Mouse (Mus musculus) CD4-positive, CD25-positive, alpha-beta regulatory T cell, adult 4 months (primary cell): ENCODE measurements around the gene Rbms3. TPM values are rescaled to one million over a fixed set of nuclear protein-coding genes. Genes with fewer than 3 reads are reported as not detected.

Source experiments
- ATAC-seq: one replicate; pipeline ENCODE4 v1.8.0; 2017
- polyA plus RNA-seq, 2 experiments: library from polyadenylated mRNA; unstranded; fragments of 100-300 nt; shearing (Covaris generic); gene quantifications; one replicate each; pipeline ENCODE4 v1.2.1; 2017

Rbms3 gene
- polyA plus RNA-seq, 2 experiments from 2014 or later, result 0.07 TPM; not detected in 1

DNA sequence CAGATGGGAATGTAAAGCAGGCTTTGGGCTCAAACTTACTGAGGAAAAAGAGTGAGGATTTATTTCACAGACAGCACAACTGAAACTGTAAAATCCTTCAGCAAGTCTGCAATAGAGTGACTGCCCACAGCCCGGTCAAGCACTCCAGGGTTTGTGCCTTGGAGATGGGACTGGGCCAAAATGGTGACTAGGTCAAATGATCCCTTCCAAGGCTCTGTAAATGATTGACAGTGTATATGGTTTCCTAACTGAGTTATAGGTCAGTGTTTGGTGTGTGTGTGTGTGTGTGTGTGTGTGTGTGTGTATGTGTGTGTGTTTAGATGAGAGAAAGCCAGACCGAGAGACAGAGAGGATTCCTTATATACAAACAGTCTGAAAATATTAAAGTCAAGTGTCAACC, 673.6 kb downstream of the Rbms3 start:
- no peak for ATAC-seq

DNA sequence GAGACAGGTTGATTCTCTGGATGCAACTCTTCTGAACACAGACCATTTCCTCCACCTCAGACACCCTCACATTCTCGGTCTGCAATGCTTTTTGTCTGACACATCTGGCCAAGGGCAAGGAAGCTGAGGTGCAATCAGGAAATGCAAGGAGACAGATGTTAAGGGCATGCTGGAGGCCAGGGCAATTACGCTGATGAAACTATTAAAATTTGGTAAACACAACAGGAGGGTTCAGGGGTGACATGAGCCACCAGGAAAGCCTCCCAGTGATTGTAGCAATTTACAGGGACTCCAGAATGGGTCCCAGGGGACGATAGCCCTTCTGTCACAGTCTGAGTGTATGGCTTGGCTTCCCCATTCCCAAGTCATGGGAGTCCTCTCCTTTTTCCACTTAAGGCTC, 681.5 kb downstream of the Rbms3 start:
- ATAC-seq, result no peak

DNA sequence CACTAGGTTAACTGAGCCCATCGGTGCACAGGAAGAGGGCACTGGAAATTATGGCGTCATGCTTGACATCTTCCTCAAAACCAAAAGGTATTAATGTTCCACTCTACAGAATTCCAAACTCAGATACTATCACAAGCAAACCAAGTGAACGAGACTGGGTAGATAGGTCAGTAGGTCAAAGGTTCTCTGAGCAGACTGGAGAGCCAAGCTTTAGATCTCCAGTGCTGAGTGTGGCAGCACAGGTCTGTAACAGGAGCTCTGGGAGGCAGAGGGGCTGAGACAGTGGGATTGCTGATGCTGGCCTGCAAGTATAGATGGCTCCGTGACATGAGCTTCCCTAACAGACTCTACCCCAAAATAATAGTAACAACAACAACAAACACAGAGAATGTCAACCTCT, 682.3 kb downstream of the Rbms3 start:
- no peak for ATAC-seq

DNA sequence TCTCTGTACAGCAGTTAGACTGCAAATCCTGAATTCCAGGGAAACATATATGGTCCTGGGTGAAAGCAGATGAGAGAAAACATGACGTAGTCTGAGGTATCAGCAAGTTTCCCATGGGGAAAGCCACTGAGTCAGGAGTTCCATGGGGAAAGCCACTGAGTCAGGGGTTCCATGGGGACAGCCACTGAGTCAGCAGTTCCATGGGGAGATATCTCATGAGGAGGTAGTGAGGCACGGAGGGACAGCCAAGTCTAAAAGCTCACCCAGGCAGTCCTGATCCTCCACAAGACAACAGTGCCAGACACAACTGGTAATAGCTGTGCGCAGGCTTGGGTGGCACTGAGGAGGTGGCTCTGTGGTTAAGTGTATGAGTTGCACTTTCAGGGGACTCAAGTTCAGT, 682.9 kb downstream of the Rbms3 start:
- no peak for ATAC-seq

DNA sequence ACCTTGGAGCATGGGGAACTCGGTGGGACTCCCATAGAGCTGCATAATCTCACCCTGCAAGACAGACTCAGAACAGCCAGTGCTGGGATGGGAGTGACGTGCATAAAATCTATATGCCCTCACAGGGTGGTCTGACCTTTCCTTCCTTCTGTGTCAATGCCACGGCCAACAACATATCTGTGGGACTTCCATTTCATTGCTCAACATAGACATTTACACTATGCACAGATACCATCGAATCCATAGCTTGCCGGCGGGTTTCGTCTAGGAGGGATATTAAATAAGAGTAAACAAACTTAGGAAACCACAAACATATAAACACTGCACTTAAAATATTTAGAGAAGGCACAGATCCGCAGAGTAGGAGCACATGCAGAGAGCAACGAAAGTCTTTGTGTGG, 684.0 kb downstream of the Rbms3 start:
- ATAC-seq, result no peak

DNA sequence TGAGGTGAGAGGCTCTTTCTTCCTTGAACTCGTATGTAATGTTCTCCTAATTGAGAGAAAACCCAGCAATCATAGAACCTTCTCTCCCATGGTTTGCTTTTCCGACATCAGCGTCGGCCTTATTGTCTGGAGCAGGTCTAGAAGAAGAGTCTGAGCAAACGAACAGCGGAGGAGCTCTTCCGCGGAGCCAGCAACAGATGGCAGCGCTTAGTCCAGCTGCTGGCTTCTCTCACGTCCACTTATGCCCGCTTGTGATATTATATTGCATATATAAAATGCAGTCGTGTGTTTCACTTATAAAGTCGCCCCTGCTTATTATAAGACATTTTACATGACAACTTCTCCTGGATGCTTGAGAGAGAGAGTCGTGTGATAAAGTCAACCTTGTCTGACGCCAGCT, 685.8 kb downstream of the Rbms3 start:
- no peak for ATAC-seq

DNA sequence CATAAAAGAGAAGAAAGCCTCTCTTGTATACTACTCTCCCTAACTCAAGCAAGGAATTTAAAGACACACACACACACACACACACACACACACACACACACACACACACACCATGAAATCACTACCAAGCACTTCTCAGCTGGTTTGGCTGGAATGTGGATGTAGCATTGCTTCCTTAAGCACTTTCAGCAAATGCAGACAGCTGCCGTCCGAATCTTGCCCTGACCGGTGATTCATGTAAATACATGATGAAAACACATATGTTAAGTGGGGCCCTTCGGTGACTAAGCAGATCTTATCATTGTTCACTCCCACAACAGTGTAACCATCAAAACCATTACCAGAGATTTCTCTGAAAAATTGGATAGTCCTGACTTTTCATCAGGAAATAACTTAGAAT, 688.6 kb downstream of the Rbms3 start:
- no peak for ATAC-seq

DNA sequence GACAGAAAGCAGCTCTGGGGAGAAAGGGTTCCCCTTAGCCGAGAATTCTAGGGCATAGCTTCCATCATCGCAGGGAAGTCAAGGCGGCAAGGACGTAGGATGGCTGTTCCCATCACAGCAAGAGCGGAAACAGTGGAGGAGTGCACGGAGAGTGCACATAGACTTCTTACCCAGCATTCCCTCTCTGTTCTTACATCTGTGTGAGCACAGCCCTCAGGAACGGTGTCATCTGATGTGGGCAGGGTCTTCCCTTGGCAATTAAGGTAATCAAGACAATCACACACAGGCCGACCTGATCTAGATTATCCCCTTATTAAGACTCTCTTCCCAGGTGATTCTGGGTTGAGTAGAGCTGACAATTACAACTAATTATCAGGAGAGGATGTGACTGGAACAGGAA, 689.0 kb downstream of the Rbms3 start:
- ATAC-seq, result no peak

DNA sequence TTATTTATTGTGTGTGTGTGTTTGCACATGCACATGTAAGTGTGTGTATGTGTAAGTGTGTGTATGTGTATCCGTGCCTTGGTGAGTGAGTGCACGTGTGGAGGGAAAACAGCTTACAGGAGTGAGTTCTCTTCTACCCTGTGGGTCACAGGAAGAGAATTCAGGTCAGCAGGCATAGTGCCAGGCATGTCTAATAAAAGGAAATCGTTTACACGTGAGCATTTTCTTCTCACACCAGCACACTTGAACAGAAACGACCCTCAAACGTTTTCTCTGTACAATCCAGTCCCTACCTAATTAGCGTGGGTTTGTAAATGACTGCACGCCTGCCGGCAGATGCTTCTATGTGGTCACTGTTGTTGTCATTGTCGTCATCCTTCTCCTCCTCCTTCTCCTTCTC, 701.4 kb downstream of the Rbms3 start:
- no peak for ATAC-seq

DNA sequence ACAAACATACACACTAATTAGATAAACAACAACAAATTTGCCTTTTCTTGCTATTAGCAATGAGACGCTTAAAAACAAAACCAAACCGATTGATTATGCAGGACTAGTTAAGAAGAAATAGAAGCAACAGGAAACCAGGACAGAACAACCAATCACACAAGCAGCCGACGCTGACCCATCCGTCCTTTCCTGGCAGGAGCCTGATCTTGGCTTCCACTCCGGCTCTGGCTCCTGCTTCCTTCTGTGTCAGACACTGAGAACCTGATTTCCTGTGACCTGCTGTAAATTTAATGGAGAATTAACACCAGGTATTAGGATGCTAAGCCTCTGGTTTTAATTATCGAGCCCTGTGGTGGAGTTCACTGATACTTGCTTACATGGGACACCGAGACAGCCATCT, 706.6 kb downstream of the Rbms3 start:
- no peak for ATAC-seq

DNA sequence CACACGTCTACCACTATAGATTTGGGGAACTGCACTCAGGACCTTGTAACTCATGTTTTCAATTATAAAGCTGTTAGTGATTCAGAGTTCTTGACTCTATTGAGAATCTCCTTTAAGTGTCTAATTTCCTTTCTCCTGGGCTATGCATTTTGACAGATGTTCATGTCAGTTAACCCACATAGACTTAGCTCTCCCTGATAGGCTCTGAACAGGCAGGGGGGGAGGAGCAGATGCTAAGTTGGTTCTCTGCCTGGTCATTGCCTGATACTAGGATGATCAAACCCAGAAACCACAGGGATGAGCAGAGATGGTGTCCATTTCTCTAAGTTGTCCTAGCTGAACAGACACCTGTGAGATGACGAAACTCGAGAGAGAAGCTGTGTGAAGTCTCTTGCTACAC, 707.2 kb downstream of the Rbms3 start:
- ATAC-seq, result no peak

DNA sequence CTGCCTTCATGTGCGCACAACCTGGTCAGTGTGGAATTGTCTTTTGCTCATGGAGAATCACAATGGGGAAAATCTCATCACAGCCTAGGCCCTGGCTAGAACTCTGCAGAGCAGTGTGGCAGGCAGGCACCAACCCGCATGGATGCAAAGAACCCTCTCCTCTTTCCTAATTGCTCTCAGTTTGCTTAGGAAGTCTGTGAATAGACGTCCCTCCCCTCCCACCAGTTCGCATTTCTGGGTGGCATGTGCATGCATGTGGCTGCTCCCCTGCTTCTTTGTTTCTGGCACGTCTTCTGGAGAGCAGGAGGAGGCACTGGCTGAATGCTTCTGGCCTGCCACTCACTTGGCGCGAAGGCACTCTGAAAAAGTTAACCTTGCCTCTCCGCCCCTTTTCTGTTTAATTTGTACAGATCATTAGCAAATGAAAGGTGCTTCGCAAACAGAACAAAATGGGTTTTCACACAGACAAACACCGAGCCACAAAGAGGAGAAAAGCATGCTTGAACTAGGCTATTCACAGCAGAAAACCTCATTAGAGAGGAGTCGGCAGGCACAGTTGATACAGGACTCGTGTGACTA, 710.2 kb downstream of the Rbms3 start:
- no peak for ATAC-seq

DNA sequence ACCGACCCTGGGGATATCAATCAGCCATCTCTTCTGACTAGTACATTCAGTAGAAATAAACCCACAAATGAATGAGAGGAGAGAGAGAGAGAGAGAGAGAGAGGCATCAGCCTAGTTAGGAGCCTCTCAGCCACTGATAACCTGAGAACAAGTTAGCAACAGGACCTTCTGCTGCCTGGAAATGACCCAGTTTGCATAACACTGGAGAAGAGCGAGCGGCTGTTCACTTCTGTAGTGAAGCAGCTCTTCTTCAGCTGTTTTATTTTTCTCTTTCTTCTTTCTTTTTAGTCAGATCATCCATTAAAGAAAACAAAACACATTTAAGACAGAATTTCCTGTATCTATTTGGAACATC, 717.2 kb downstream of the Rbms3 start:
- no peak for ATAC-seq

DNA sequence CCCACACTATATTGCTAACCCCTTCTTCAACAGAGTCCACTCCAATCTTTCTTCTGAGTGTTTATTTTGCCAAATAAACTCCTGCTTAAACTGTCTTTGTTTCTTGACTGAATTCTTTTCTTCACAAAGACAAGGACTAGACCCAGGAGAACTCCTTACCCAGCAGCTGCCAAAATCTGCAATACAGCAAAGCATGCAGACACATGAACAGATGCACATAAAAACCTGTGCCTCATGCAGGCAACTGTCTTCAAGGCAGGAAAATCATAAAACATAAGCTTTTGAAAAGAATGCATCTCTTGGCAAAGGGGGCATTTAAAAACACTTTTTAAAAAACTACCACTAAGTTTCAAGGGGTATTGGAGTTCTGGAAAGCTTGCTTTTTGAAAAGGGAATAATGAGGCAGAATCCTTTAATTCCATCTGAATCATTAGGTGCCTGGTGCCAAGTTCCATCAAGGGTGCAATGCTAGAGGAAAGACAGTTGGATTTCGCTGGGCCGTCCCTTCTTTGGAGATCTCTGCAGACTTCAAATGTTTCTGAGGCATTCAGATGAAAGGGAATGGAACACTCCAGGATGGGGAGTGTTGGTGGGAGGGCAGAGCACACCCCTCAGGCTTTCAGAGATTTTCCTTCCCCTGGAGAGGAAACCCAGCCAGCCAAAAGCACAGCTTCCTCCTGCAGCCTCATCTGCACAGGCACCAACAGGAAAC, 717.8 kb downstream of the Rbms3 start:
- no peak for ATAC-seq

DNA sequence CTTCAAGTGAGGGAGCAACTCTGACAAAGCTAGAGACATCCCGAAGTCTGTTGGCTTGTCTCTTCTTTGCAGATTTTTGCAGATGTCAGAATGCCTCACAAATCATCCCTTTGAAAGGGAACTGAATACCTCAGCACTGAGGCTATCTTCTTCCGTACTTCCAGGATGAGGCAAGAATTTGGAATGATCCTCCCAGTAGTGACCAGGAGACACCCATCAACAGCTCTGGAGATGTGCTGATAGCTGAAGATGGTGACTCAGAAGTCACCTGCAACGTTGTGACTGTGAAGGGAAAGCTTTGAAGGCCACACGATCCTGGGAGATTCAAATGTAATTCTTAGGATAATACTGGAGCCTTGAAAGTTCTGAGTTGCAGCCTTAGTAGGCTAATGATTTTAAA, 720.2 kb downstream of the Rbms3 start:
- ATAC-seq, result no peak

DNA sequence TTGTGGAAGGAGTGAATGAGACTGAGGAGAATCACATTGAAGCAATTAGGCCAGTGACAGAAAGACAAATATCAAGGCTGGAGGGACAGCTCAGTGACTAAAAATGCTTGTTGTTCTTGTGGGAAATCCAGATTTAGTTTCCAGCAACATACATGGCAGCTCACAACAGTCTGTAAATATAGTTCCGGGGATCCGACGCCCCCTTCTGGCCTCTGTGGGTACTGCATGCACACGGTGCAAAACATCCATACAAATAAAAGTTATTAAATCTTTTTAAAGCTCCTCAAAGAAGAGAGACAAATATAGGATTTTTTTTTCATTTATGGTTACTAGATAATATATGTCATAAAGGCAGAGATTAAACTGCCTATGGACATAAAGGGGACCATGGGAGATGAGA, 722.8 kb downstream of the Rbms3 start:
- ATAC-seq, result no peak

DNA sequence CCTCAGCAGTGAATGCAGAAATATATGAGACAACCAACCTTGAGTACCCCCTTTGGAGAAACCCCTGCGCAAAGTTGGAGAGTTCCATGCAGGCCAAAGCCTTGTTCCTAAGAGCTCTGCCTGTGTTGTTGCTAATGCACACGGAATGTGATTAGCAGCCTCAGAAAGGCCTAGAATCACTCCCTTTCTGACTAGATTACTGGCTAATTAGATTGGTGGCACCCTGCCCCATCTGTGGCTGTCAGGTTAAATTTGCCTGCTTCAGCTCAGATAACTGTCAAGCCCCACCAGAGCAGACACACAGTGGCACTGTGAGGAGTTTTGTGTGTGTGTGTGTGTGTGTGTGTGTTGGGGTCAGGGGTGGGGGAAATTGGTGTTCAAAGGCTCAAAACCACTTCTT, 724.1 kb downstream of the Rbms3 start:
- no peak for ATAC-seq

DNA sequence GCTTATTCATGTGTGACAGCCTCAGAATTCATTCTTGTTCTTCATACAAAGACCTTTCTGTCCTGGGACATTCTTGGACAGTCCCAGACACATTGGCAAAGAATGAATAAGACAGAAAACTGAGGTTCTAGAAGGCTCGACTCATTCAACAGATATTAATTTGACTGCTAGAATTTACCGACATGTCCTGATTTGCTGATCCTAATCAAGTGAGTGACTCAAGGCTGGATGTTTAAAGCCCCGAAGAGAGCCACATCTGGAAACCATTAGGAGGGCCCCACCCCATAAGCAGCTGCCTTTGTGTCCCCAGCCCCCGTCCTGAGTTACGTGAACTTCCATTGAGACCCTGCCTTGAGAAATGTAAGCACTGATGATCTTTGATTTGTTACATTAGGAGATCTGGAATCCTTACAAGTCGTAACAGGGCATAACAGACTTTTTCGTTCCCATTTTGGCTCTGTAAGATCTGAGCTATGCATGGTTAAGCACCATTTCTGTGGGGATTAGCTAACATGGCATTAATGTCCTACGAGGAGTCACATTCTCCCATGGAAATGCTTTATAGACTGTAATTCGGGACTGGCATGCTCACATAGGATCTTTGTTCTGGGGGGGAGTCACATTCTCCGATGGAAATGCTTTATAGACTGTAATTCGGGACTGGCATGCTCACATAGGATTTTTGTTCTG, 726.3 kb downstream of the Rbms3 start:
- no peak for ATAC-seq

DNA sequence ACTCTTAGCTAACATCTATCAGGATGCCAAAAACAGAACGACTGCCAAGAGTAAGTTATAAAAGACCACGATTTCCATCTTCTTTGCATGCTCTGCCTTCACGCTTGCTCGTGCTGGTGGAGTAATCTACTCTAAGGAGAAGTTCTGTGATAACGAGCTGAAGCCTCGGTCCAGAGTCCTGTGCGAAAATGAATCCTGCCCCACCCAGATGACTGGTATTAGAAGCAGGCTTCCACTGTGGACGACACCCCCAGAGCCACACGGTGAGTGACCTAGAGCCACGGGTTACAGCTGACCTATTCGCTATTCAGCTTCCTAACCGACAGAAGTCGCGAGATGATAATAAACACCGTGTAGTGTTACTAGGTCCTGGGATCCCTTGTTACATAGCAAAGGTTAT, 730.3 kb downstream of the Rbms3 start:
- no peak for ATAC-seq

DNA sequence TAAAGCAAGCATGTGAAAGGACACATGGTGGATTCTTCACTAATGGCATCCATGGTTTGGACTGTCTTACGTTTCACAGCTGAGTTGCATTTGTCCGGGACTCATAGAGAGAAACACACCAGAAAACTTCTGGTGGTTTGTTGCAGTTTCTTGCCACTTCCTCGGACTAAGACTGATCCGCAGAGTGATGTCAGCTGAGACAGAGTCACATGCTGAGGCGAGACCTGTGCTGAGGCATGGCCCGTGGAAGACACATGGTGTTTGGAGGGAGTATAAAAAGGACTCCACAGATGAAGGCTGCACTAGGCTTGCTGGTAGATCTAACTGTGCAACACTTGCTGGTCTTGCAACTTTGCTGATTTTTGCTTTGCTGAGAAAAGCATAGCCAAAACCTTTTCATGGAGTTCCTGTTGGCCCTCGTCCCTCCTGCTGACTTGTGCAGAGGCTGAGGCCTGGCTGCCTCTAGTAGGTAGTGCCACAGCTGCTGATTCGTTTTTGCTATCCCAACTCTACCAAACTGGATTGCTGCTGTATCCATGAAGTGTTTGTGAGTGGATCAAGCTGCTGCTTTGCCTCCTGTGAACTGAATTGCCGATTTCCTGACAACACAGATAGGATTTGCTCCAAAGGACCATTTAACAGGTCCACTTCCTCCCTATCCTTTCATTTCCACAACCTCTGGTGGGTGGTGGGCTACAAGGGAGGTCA, 742.6 kb downstream of the Rbms3 start:
- no peak for ATAC-seq

DNA sequence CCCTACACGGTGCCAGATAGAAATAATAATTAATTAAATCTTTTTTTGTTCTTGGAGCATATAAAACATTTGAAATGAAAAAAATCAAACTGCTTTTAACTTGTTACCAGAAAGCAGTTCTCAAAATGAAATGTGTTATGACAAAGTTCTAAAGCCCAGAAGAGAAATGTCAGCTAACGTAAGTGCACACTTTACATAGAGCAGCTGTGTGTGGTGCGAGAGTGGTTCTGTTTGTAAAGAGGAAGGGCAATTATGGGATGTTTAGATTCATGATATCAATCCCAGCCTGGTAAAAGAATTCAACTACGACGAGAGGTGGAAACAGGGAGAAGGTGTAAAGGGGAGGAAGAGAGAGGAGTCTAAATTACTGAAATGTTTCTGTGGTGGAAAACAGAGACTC, 744.1 kb downstream of the Rbms3 start:
- ATAC-seq, result no peak

DNA sequence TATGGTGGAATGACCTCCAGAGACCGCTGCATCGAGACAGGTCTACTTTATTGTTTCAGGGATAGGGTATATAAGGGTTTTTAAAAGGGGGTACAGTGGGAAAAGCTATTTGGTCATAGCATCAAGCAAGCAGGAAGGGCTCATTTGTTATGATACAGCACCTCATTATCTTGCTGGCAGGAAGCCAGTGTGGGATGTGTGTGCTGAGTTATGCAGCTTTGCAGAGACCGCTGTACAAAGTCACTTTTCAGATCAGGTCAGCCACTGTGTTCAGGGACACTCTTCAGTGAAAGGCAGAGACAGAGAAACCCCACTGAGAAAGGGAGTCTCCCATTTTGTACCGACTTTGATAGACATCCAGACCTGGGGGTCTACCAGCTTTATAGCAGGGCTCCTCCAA, 749.2 kb downstream of the Rbms3 start:
- no peak for ATAC-seq

DNA sequence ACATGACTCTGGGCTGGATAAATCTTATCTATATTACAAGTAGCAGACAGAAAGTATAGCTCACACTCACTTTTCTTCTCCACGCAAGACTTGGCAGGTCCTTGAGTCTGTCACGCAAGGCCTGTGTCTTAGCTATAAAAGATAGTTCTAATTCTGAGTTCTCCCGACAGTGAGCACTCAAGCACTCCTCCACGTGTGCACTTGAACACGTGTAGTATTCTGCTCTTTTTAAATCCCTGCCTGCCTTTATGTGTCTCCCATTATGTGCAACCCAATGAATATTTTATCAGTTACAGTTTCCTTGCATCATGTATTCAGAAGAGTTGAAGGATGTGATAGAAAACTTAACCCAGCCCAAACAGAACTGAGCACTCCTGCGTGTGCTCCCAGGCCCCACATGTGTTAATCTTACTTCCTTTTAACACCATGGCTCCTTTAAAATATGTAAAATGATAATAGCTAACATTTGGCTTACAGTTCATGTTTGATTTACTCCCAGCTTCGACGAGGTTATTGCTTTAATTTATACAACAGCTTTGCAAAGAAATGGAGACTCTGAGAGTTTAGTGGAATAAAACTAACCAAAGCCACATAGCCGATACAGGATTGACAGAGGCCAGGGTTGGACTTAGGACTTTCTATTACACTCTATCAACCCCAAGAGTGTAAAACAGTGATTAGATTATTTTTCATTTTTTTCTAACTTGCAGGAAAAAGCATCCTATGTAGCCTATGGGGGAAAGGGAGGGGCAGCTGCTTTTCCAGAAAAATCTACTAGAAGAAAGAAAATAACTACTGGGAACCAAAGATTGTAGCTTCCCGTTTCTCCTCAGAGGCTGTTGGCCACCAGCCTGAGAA, 749.9 kb downstream of the Rbms3 start:
- ATAC-seq, result no peak
